Mouse (Mus musculus) heart, adult 2 months (tissue): ENCODE data around the gene Tmed8. TPM values are rescaled to one million over a fixed set of nuclear protein-coding genes. Genes with fewer than 3 reads are reported as not detected.

Experiments
- DNase-seq, 2 experiments: peaks; one replicate each; pipeline ENCODE4 v3.0.0; 2021
- H3K27ac ChIP-seq: fragments of 200-600 bp; 2 replicates; pipeline ENCODE4 v1.8.1; 2022
- H3K27me3 ChIP-seq: fragments of 200-500 bp; 2 replicates; pipeline ENCODE4 v1.6.1; 2012; ENCODE audit warnings: mild to moderate bottlenecking, low read length, inconsistent platforms, mixed read lengths; ENCODE audit not compliant: control insufficient read depth, insufficient read depth
- H3K36me3 ChIP-seq: fragments of 200-500 bp; 2 replicates; pipeline ENCODE4 v1.6.1; 2012; ENCODE audit warnings: low read length, inconsistent platforms; ENCODE audit not compliant: control insufficient read depth, insufficient read depth
- H3K4me1 ChIP-seq: fragments of 200-500 bp; 2 replicates; pipeline ENCODE4 v1.6.1; 2011; ENCODE audit warnings: low read length; ENCODE audit not compliant: control insufficient read depth, insufficient read depth
- H3K4me3 ChIP-seq: fragments of 200-600 bp; 2 replicates; pipeline ENCODE4 v1.8.1; 2022
- H3K79me2 ChIP-seq: fragments of 200-500 bp; replicated peaks from 2 replicates; pipeline ENCODE4 v1.6.1; 2012; ENCODE audit warnings: mild to moderate bottlenecking, inconsistent platforms, low read length, moderate library complexity, mixed read lengths; ENCODE audit not compliant: control insufficient read depth, insufficient read depth
- H3K9ac ChIP-seq: fragments of 200-500 bp; 2 replicates; pipeline ENCODE4 v1.6.1; 2012; ENCODE audit warnings: low read depth, mild to moderate bottlenecking, control low read depth, inconsistent platforms, low read length, mixed read lengths
- CTCF ChIP-seq: fragments of 200-600 bp; IDR thresholded peaks from 2 replicates; pipeline ENCODE4 v1.8.1; 2022; ENCODE audit warnings: antibody characterized with exemption, mild to moderate bottlenecking, moderate library complexity
- EP300 ChIP-seq: fragments of 200-500 bp; IDR thresholded peaks from 2 replicates; pipeline ENCODE4 v1.6.1; 2011; ENCODE audit warnings: low read depth, low read length, control low read depth; ENCODE audit not compliant: insufficient read depth
- POLR2A ChIP-seq: fragments of 200-500 bp; IDR thresholded peaks from 2 replicates; pipeline ENCODE4 v1.6.1; 2011; ENCODE audit warnings: mild to moderate bottlenecking, low read depth, low read length, control low read depth; ENCODE audit not compliant: insufficient read depth
- WGBS: fragments of 180-500 bp; shearing (Covaris S2); methylation state at CpG from one replicate; pipeline ENCODE4 v1.1.7; 2018; 5-methylcytosine and 5-hydroxymethylcytosine counted together
- intact Hi-C: fragments of 180-260 bp; cut with DNase I; formaldehyde crosslinking; loops from one replicate; pipeline ENCODE4 v1.15.1; 2025
- polyA plus RNA-seq: library from polyadenylated mRNA; depleted of rRNA; stranded (reverse); fragments of >200 nt; gene quantifications from 2 replicates; pipeline ENCODE4 v1.2.3, GENCODE M21; 2012; rRNA removed
- total RNA-seq, 2 experiments: library from RNA; stranded (reverse); gene quantifications; 2 replicates each; pipeline ENCODE4 v1.2.3; 2021

The Tmed8 gene
- total and polyA plus RNA-seq, 3 experiments = 3.1 to 6.4 (median 5.3) TPM

DNA sequence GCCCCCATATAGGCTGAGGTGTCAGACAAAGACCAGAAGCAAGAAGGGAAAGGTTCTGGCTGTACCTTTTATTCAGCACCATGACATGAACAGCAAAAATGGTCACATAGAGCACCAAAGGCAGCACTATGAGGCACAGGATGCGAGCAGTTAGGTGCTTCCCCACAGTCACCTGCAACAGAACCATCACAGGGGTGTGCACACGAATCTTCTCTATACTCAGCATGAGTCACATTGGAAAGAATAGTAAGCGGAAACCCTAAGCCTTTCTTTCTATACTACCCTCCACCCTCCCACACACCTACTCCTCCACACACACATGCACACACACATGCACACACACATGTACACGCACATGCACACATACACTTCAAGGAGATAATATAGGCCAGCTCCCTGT is 70.0 kb downstream of the Tmed8 start:
- 92% methylated on average over 4 of the region's 4 CpGs for WGBS
- Histone ChIP-seq H3K36me3 (no peaks in the 10 kb centered on the region), H3K79me2 (no peaks in the 10 kb centered on the region), H3K27ac (no peak overlapping the region), H3K4me1 (no peaks in the 10 kb centered on the region), H3K4me3 (no peak overlapping the region), H3K27me3 (no peaks in the 10 kb centered on the region), H3K9ac (no peak overlapping the region)
- intact Hi-C loops = loop anchor here (2.0 to 5.0 kb wide), 2 partner anchors 142 to 205 kb away; no protein-coding TSS in a partner anchor
- DNase-seq = no peak
- no peak for TF ChIP-seq CTCF
- no peak for TF ChIP-seq EP300
- TF ChIP-seq POLR2A = no peak

DNA sequence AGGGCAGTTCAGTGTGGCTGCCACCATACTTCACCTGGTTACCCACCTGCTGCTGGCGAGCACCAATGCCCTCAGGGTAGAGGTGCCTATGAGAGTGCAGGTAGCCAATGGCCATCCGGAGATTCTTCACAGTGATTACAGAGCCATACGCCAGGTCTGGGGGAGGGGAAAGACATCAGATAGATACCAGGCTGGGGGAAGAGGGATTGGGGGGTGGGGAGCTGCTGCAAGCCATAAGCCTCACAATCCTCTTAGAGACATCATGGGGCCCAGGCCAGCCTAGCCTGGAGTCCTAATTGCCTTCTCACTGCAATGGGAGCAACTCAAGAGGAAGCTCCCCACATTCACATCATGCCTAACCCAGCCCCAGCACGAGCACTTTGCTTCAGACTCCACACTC is 73.0 kb downstream of the Tmed8 start:
- WGBS = 87% methylated on average over 4 of the region's 4 CpGs
- Histone ChIP-seq H3K4me1 (no peaks in the 10 kb centered on the region), H3K4me3 (no peak overlapping the region), H3K27me3 (no peaks in the 10 kb centered on the region), H3K79me2 (no peaks in the 10 kb centered on the region), H3K36me3 (no peaks in the 10 kb centered on the region), H3K9ac (no peak overlapping the region), H3K27ac (no peak overlapping the region)
- TF ChIP-seq POLR2A = no peak
- TF ChIP-seq CTCF = no peak
- no peak for TF ChIP-seq EP300
- DNase-seq = no peak
- intact Hi-C loops = no loop called here

DNA sequence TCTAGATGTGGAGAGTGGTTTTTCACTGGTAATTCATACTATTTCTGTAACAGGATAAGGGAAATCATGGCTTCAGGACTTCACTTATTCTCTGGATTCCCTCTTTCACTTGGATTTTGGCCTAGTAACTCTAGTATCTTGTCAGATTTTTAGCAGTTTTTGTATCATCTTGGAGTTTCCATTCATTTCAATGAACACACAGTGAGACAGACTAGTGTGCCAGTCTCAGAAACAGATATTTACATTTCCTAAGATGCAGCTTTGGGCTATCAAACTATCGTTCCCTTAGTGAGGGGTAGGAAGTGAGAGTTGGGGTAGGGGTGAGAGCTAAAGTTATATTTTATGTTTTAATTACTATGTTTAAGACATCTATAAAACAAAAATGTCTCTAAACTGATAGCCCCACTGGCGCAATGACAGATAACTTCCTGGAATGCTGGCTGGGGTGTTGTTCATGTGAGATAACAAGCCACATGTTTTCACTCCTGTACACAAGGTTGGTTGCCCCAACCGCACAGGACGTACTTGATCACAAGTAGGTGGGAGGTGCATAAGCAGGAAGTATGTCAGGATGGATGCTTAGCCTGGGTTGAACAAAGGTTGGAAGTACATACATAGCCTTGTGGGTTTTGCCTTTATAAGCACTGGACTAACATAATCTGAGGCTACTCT is 78.2 kb downstream of the Tmed8 start:
- no peak overlapping the region for H3K27ac ChIP-seq
- H3K36me3 ChIP-seq = no peaks in the 10 kb centered on the region
- no peaks in the 10 kb centered on the region for H3K79me2 ChIP-seq
- no peaks in the 10 kb centered on the region for H3K4me1 ChIP-seq
- TF ChIP-seq CTCF (no peak), POLR2A (no peak), EP300 (no peak)
- no peak overlapping the region for H3K9ac ChIP-seq
- no peak for DNase-seq
- WGBS = 81% methylated on average over 4 of the region's 4 CpGs
- H3K27me3 ChIP-seq = no peaks in the 10 kb centered on the region
- H3K4me3 ChIP-seq = no peak overlapping the region
- intact Hi-C loops = no loop called here

Other genes with a start within 250 kb of the Tmed8 start
- gene Zdhhc22, start 210.0 kb downstream of the Tmed8 start, total RNA-seq = not detected
- not detected in 2 replicates for gene Zdhhc22, start 210.0 kb downstream of the Tmed8 start, polyA plus RNA-seq
- under 1 TPM; 0.08 to 0.09 TPM for gene Tmem63c, start 179.1 kb downstream of the Tmed8 start, total RNA-seq
- 0.14 and 0.38 TPM in 2 replicates for gene Tmem63c, start 179.1 kb downstream of the Tmed8 start, polyA plus RNA-seq
- gene Ngb, start 97.9 kb downstream of the Tmed8 start, total RNA-seq = not detected
- gene Ngb, start 97.9 kb downstream of the Tmed8 start, polyA plus RNA-seq = 0.14 and 0.26 TPM in 2 replicates
- gene Gstz1, start 53.3 kb downstream of the Tmed8 start, total RNA-seq = 10 to 100 TPM; 43.1 to 46.0 TPM
- gene Gstz1, start 53.3 kb downstream of the Tmed8 start, polyA plus RNA-seq = 66.7 and 89.0 TPM in 2 replicates
- 1 to 10 TPM; 9.4 to 9.7 TPM for gene Pomt2, start 52.5 kb downstream of the Tmed8 start, total RNA-seq
- gene Pomt2, start 52.5 kb downstream of the Tmed8 start, polyA plus RNA-seq = 9.8 and 18.9 TPM in 2 replicates
- not detected for gene Samd15, start 731 bp downstream of the Tmed8 start, total RNA-seq
- 0.39 TPM in 1 of 2 replicates, not detected in the other for gene Samd15, start 731 bp downstream of the Tmed8 start, polyA plus RNA-seq
- gene Noxred1, start 38.3 kb upstream of the Tmed8 start, total RNA-seq = under 1 TPM; 0.39 to 0.61 TPM
- gene Noxred1, start 38.3 kb upstream of the Tmed8 start, polyA plus RNA-seq = 0.47 and 0.67 TPM in 2 replicates
- 10 to 100 TPM; 23.2 to 25.5 TPM for gene Vipas39, start 65.8 kb upstream of the Tmed8 start, total RNA-seq
- 23.3 and 39.7 TPM in 2 replicates for gene Vipas39, start 65.8 kb upstream of the Tmed8 start, polyA plus RNA-seq
- gene Ahsa1, start 66.0 kb upstream of the Tmed8 start, total RNA-seq = 100 to 1,000 TPM; 138 to 153 TPM
- gene Ahsa1, start 66.0 kb upstream of the Tmed8 start, polyA plus RNA-seq = 74.5 and 85.8 TPM in 2 replicates
- gene Ism2, start 99.3 kb upstream of the Tmed8 start, total RNA-seq = not detected
- gene Ism2, start 99.3 kb upstream of the Tmed8 start, polyA plus RNA-seq = 0.09 and 0.18 TPM in 2 replicates
- gene Sptlc2, start 187.9 kb upstream of the Tmed8 start, total RNA-seq = 10 to 100 TPM; 21.1 to 23.1 TPM
- gene Sptlc2, start 187.9 kb upstream of the Tmed8 start, polyA plus RNA-seq = 5.0 and 9.8 TPM in 2 replicates
- gene Slirp, start 243.4 kb upstream of the Tmed8 start, total RNA-seq = 100 to 1,000 TPM; 169 to 173 TPM
- gene Slirp, start 243.4 kb upstream of the Tmed8 start, polyA plus RNA-seq = 32.1 and 49.0 TPM in 2 replicates
- gene Alkbh1, start 243.6 kb upstream of the Tmed8 start, total RNA-seq = 10 to 100 TPM in 1 of 2 experiments, 1 to 10 TPM in 1; 9.6 to 11.5 TPM
- gene Alkbh1, start 243.6 kb upstream of the Tmed8 start, polyA plus RNA-seq = 7.6 and 11.9 TPM in 2 replicates